ENCODE assay signal across 15 mouse cellular contexts in genomic region chr10:69375154-69375553, GRCm38 (mm10). TPM values are rescaled to one million over a fixed set of nuclear protein-coding genes. Genes with fewer than 3 reads are reported as not detected.
A peak's percentile ranks its signal among the peaks of the same experiment; 100 is the strongest.
DNase-seq lines count a peak whose midpoint lies in the region; ATAC-seq and TF ChIP-seq lines count a peak whose summit lies in the region.
"Had no signal": no experiment of that assay in that cellular context is flagged by ENCODE, and none has a peak within 500 bp of the region (broad histone marks: within the 10 kb centered on the region; RNA-seq: fewer than 3 reads in every experiment).

No protein-coding gene starts in this region.

- DNase-seq in kidney, adult 2 months: no peak
- DNase-seq in kidney, adult 18-20 months: no peak
- peak; percentile 36 for DNase-seq in thymus, postnatal 4 days
- no peak for DNase-seq in thymus, postnatal 36 days
- DNase-seq in lung, postnatal 0 days (ENCODE audit: low spot score): peak; percentile 29
- DNase-seq in left cerebral cortex, postnatal 14 days (ENCODE audit: low spot score in 2 of 2): no peak
- no peak for DNase-seq in adrenal gland, postnatal 36 days
- DNase-seq: adrenal gland, adult 2 months; cerebellum, adult 9-11 months; thymus, postnatal 25 days had no signal

- no peaks in the 10 kb centered on the region for H3K36me3 ChIP-seq in kidney, adult 2 months (ENCODE audit: control insufficient read depth, insufficient read depth, low read length)
- no peaks in the 10 kb centered on the region for H3K36me3 ChIP-seq in lung, postnatal 0 days (ENCODE audit: insufficient read depth, low read length)
- H3K36me3 ChIP-seq: hindbrain, embryonic 15.5 days; limb, embryonic 12.5 days; midbrain, embryonic 13.5 days; neural tube, embryonic 12.5 days had no signal

- H3K9ac ChIP-seq in lung, postnatal 0 days (replicated peaks; ENCODE audit: low read depth): no peak overlapping the region
- H3K9ac ChIP-seq: hindbrain, embryonic 15.5 days; limb, embryonic 12.5 days; midbrain, embryonic 13.5 days; neural tube, embryonic 12.5 days had no signal

- TF ChIP-seq CTCF in kidney, adult 2 months (conservative IDR thresholded peaks at IDR 0.05; ENCODE audit: insufficient read depth, insufficient read length, low read depth, low read length): peak; percentile 38
- peak; percentile 70 for TF ChIP-seq CTCF in lung, postnatal 0 days (IDR thresholded peaks at IDR 0.05)

- intact Hi-C loops in left cerebral cortex, postnatal 14 days (cut with DNase I): no loop called here

- H3K9me3 ChIP-seq in lung, postnatal 0 days (ENCODE audit: low read length): no peaks in the 10 kb centered on the region
- H3K9me3 ChIP-seq: hindbrain, embryonic 15.5 days; limb, embryonic 12.5 days; midbrain, embryonic 13.5 days had no signal

- no peak for TF ChIP-seq POLR2A in kidney, adult 2 months (IDR thresholded peaks at IDR 0.05; ENCODE audit: low read depth, low read length)

- no peaks in the 10 kb centered on the region for H3K4me1 ChIP-seq in kidney, adult 2 months (ENCODE audit: control insufficient read depth, insufficient read depth, low read length)
- no peaks in the 10 kb centered on the region for H3K4me1 ChIP-seq in lung, postnatal 0 days (ENCODE audit: insufficient read depth, low read depth, low read length)
- H3K4me1 ChIP-seq: hindbrain, embryonic 15.5 days; limb, embryonic 12.5 days; midbrain, embryonic 13.5 days; neural tube, embryonic 12.5 days had no signal

- H3K4me2 ChIP-seq in lung, postnatal 0 days (replicated peaks; ENCODE audit: low read depth, low read length): no peak overlapping the region
- H3K4me2 ChIP-seq: hindbrain, embryonic 15.5 days; limb, embryonic 12.5 days; midbrain, embryonic 13.5 days; neural tube, embryonic 12.5 days had no signal

- WGBS in kidney, adult 2 months: 77% methylated on average over 7 of the region's 7 CpGs
- WGBS in lung, postnatal 0 days: 52% methylated on average over 7 of the region's 7 CpGs

- no peak for TF ChIP-seq EP300 in lung, postnatal 0 days (IDR thresholded peaks at IDR 0.05)

- H3K27me3 ChIP-seq in kidney, adult 2 months (replicated peaks; ENCODE audit: control insufficient read depth, insufficient read depth, low read length): no peaks in the 10 kb centered on the region
- H3K27me3 ChIP-seq in lung, postnatal 0 days (replicated peaks; ENCODE audit: insufficient read depth, low read length): no peaks in the 10 kb centered on the region
- H3K27me3 ChIP-seq: hindbrain, embryonic 15.5 days; limb, embryonic 12.5 days; midbrain, embryonic 13.5 days; neural tube, embryonic 12.5 days had no signal

- no peak overlapping the region for H3K27ac ChIP-seq in kidney, adult 2 months (ENCODE audit: insufficient read depth, low read depth, low read length)
- H3K27ac ChIP-seq in lung, postnatal 0 days (ENCODE audit: low read length): no peak overlapping the region
- H3K27ac ChIP-seq: hindbrain, embryonic 15.5 days; limb, embryonic 12.5 days; midbrain, embryonic 13.5 days; neural tube, embryonic 12.5 days had no signal

- no peak overlapping the region for H3K4me3 ChIP-seq in kidney, adult 2 months (ENCODE audit: insufficient read depth, low read depth, low read length)
- no peak overlapping the region for H3K4me3 ChIP-seq in lung, postnatal 0 days (ENCODE audit: low read depth, low read length)
- H3K4me3 ChIP-seq: erythroblast, embryonic 14.5 days; hindbrain, embryonic 15.5 days; limb, embryonic 12.5 days; midbrain, embryonic 13.5 days; neural tube, embryonic 12.5 days had no signal

- ATAC-seq in lung, postnatal 0 days: no peak
- ATAC-seq: midbrain, embryonic 13.5 days had no signal

RNA-seq across cellular contexts. Expression of gene Cdk1, which starts 22.4 kb away (rescaled TPM):
- 1.7 and 2.6 TPM in 2 replicates for polyA plus RNA-seq in kidney, adult 2 months (2012; rRNA removed)
- 46.4 and 46.5 TPM in 2 replicates for polyA plus RNA-seq in lung, postnatal 0 days (2015; fragmentation: Nextera tagmentation; extraction: Ambion mirVana)
- 1 to 10 TPM; 2.6 to 3.3 TPM for total RNA-seq in left cerebral cortex, postnatal 14 days (2021)
- total RNA-seq in adrenal gland, postnatal 36 days (2021): 10 to 100 TPM; 12.6 to 12.9 TPM

RNA-seq across cellular contexts. Expression of gene Ank3, which starts 23.4 kb away (rescaled TPM):
- 37.3 and 39.1 TPM in 2 replicates for polyA plus RNA-seq in kidney, adult 2 months (2012; rRNA removed)
- polyA plus RNA-seq in lung, postnatal 0 days (2015; fragmentation: Nextera tagmentation; extraction: Ambion mirVana): 24.5 and 31.5 TPM in 2 replicates
- total RNA-seq in left cerebral cortex, postnatal 14 days (2021): 100 to 1,000 TPM; 533 to 540 TPM
- total RNA-seq in adrenal gland, postnatal 36 days (2021): 10 to 100 TPM; 10.4 to 13.6 TPM

Comparison
In these comparisons a context has a peak if more than half of its experiments do, and no peak if none do; other contexts are left out.
1. DNase-seq: peak in thymus, postnatal 4 days (single experiment) and lung, postnatal 0 days (single experiment); none in kidney, adult 2 months (single experiment), kidney, adult 18-20 months (single experiment), thymus, postnatal 36 days (0 of 2), left cerebral cortex, postnatal 14 days (0 of 2) and adrenal gland, postnatal 36 days (0 of 2).
2. RNA of gene Ank3, which starts 23.4 kb away (total RNA-seq): 533 to 540 TPM in left cerebral cortex, postnatal 14 days; 10.4 to 13.6 TPM in adrenal gland, postnatal 36 days; every median in the first group is over 10 times any median in the second.